Mouse (Mus musculus) CH12F3 (cell line): Measurements from ENCODE around the gene Spag5.

Experiments
- in situ Hi-C: fragments of 300-500 bp; cut with MboI; formaldehyde crosslinking; loops from 2 replicates; pipeline ENCODE4 v1.14.3; 2020; ENCODE audit warnings: low sequenced_read_pairs

The Spag5 gene

GRCm38 (mm10) chr11:78322076-78322831 lies 20.9 kb downstream of the Spag5 start:
- in situ Hi-C loops = no loop called here

- in situ Hi-C loops = no loop called here
Observed at GRCm38 (mm10) chr11:78322860-78323259, 21.5 kb downstream of the Spag5 start, which contains the start of gene Aldoc. Aldoc (plus strand) TSS chr11:78322968.

GRCm38 (mm10) chr11:78324000-78324785 lies 22.9 kb downstream of the Spag5 start:
- in situ Hi-C loops = no loop called here

- in situ Hi-C loops = no loop called here
Observed at GRCm38 (mm10) chr11:78324965-78325364, 23.6 kb downstream of the Spag5 start.

GRCm38 (mm10) chr11:78327215-78327614 lies 25.9 kb downstream of the Spag5 start:
- in situ Hi-C loops = no loop called here

- in situ Hi-C loops = no loop called here
Observed at GRCm38 (mm10) chr11:78327634-78328511, 26.5 kb downstream of the Spag5 start, which contains the start of gene Pigs. Pigs (plus strand) TSS chr11:78328415.

- in situ Hi-C loops = no loop called here
Observed at GRCm38 (mm10) chr11:78328512-78329056, 27.3 kb downstream of the Spag5 start.

GRCm38 (mm10) chr11:78332676-78333075 lies 31.3 kb downstream of the Spag5 start:
- in situ Hi-C loops = no loop called here

GRCm38 (mm10) chr11:78333992-78334391 lies 32.7 kb downstream of the Spag5 start:
- in situ Hi-C loops = no loop called here

GRCm38 (mm10) chr11:78337040-78337439 lies 35.7 kb downstream of the Spag5 start:
- in situ Hi-C loops = no loop called here

- in situ Hi-C loops = no loop called here
Observed at GRCm38 (mm10) chr11:78341702-78342101, 40.4 kb downstream of the Spag5 start.

- in situ Hi-C loops = no loop called here
Observed at GRCm38 (mm10) chr11:78343381-78344327, 42.3 kb downstream of the Spag5 start, which contains the start of gene Unc119. Unc119 (plus strand) TSS chr11:78343482.

- in situ Hi-C loops = no loop called here
Observed at GRCm38 (mm10) chr11:78344328-78344889, 43.1 kb downstream of the Spag5 start.

GRCm38 (mm10) chr11:78344890-78345715 lies 43.8 kb downstream of the Spag5 start:
- in situ Hi-C loops = no loop called here

GRCm38 (mm10) chr11:78345801-78346200 lies 44.5 kb downstream of the Spag5 start:
- in situ Hi-C loops = no loop called here

GRCm38 (mm10) chr11:78346326-78347069 lies 45.2 kb downstream of the Spag5 start:
- in situ Hi-C loops = no loop called here

GRCm38 (mm10) chr11:78347070-78347754 lies 45.9 kb downstream of the Spag5 start:
- in situ Hi-C loops = no loop called here
